Mouse (Mus musculus) midbrain, embryonic 16.5 days (tissue): ENCODE results near the gene Drd1. TPM values are rescaled to one million over a fixed set of nuclear protein-coding genes. Genes with fewer than 3 reads are reported as not detected.

Experiments used
- ATAC-seq: fragments of 200-750 bp; cut with Nextera tagmentation; 2 replicates; pipeline ENCODE4 v1.8.0; 2017; ENCODE audit warnings: moderate TSS enrichment
- H3K27ac ChIP-seq: fragments of 300-500 bp; sonication (generic); 2 replicates; pipeline ENCODE4 v1.5.1; 2014; ENCODE audit warnings: mild to moderate bottlenecking, low read length, mixed read lengths
- H3K27me3 ChIP-seq: fragments of 300-500 bp; sonication (generic); 2 replicates; pipeline ENCODE4 v1.6.1; 2014; ENCODE audit warnings: low read depth, low read length, mixed read lengths; ENCODE audit not compliant: control insufficient read depth, insufficient read depth
- H3K36me3 ChIP-seq: fragments of 300-500 bp; sonication (generic); 2 replicates; pipeline ENCODE4 v1.6.1; 2014; ENCODE audit warnings: mild to moderate bottlenecking, low read length, moderate library complexity, mixed read lengths; ENCODE audit not compliant: control insufficient read depth, insufficient read depth
- H3K4me1 ChIP-seq: fragments of 300-500 bp; sonication (generic); 2 replicates; pipeline ENCODE4 v1.6.1; 2014; ENCODE audit warnings: mild to moderate bottlenecking, low read length, mixed read lengths; ENCODE audit not compliant: control insufficient read depth, insufficient read depth
- H3K4me2 ChIP-seq: fragments of 300-500 bp; sonication (generic); 2 replicates; pipeline ENCODE4 v1.6.1; 2014; ENCODE audit warnings: mild to moderate bottlenecking, low read length, mixed read lengths
- H3K4me3 ChIP-seq: fragments of 300-500 bp; sonication (generic); 2 replicates; pipeline ENCODE4 v1.5.1; 2014; ENCODE audit warnings: low read depth, mild to moderate bottlenecking, low read length, moderate library complexity, mixed read lengths
- H3K9ac ChIP-seq: fragments of 300-500 bp; sonication (generic); 2 replicates; pipeline ENCODE4 v1.6.1; 2014; ENCODE audit warnings: low read depth, low read length, mixed read lengths
- H3K9me3 ChIP-seq: fragments of 300-500 bp; sonication (generic); replicated peaks from 2 replicates; pipeline ENCODE4 v1.6.1; 2014; ENCODE audit warnings: mild to moderate bottlenecking, low read length, mixed read lengths; ENCODE audit not compliant: control insufficient read depth, poor library complexity, severe bottlenecking
- WGBS: fragments of 180-500 bp; shearing (Covaris S2); extraction: QIAGEN DNeasy Blood & Tissue Kit; methylation state at CpG from one replicate; pipeline ENCODE4 v1.1.7; 2014; 5-methylcytosine and 5-hydroxymethylcytosine counted together
- polyA plus RNA-seq: library from polyadenylated mRNA; unstranded; fragments of >200 nt; fragmentation: Nextera tagmentation; extraction: Ambion mirVana; gene quantifications from 2 replicates; pipeline ENCODE4 v1.2.1, GENCODE M21; 2015

The Drd1 gene
- polyA plus RNA-seq, 1 experiment from 2014 or later, result 5.2 TPM

DNA sequence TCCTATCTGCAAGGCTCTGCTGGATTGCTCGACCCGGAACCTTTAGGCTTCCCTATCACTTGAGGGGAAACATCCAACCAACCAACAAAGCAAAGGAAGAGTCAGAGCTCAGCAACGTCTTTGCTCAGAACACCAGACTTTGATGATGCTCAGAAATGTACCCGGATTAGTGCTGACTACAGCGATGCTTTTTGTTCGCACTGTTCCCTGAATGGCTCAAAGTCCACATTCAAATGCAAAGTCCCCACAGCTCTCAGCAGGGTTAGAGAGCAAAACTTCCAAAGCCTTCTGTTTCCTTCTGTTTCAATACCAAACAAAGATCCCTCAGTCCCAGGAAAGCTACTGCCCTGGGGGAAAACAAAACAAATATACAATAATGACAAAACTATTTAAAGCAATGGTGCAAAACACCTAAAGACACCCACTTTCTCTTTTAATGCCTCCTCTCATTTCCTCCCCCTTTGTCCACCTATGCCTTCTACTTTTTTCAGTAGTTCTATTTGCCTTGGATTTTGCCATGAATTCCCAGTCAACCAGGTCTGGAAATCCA, 12.2 kb upstream of the Drd1 start:
- Histone ChIP-seq H3K4me3 (no peak overlapping the region), H3K27me3 (no peaks in the 10 kb centered on the region; the same call in 1 of the 2 replicates), H3K4me1 (peaks cover 9% of the 10 kb centered on the region), H3K36me3 (no peaks in the 10 kb centered on the region), H3K9ac (no peak overlapping the region), H3K9me3 (no peaks in the 10 kb centered on the region), H3K27ac (peak overlapping the region; percentile 20; the same call in 1 of the 2 replicates), H3K4me2 (no peak overlapping the region)
- 4% methylated on average over 6 of the region's 6 CpGs for WGBS
- no peak for ATAC-seq

DNA sequence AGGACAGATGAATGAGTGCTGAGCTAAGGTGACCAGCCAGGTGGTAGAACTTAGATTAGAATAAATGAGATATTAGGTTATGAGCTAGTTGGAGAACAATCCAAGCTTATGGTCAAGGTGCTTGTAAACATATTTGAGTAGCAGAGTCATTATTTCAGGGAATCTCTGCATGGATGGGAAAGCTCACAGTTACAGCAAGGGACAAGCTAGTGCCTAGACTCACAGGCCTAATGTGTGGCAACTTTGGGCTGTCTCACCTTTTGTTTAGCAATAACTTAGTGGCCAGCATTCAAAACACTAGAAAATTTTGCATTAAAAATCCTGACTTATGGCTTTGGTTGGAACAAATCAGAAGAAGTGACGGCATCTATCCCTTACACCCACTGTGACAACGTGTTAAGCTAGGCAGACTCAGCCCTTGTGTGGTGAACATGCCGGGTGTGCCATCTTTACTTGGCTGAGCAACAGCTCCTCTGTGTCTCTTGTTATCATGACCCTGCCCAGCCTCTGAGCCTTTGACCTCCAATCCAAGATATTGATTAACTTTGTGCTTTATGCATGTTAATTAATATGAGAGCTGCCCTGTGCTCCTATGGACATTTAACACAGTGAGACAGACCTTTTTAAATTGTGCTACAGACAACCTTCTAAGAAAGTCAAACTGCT, 10.7 kb upstream of the Drd1 start:
- H3K27ac ChIP-seq, result no peak overlapping the region
- H3K9me3 ChIP-seq, result no peaks in the 10 kb centered on the region
- no peaks in the 10 kb centered on the region for H3K36me3 ChIP-seq
- 82% methylated on average over 3 of the region's 3 CpGs for WGBS
- H3K4me3 ChIP-seq, result no peak overlapping the region
- H3K27me3 ChIP-seq, result no peaks in the 10 kb centered on the region; the same call in 1 of the 2 replicates
- no peak for ATAC-seq
- no peak overlapping the region for H3K9ac ChIP-seq
- H3K4me2 ChIP-seq, result no peak overlapping the region
- H3K4me1 ChIP-seq, result peaks cover 6% of the 10 kb centered on the region; the same call in 1 of the 2 replicates

- Histone ChIP-seq H3K9me3 (no peaks in the 10 kb centered on the region), H3K27me3 (no peaks in the 10 kb centered on the region; the same call in 1 of the 2 replicates), H3K9ac (no peak overlapping the region), H3K4me1 (peaks cover 6% of the 10 kb centered on the region; the same call in 1 of the 2 replicates), H3K36me3 (no peaks in the 10 kb centered on the region), H3K4me2 (no peak overlapping the region), H3K4me3 (no peak overlapping the region), H3K27ac (no peak overlapping the region)
- ATAC-seq, result no peak
- under 1% methylated on average over 3 of the region's 3 CpGs for whole genome bisulfite sequencing
These were observed 7.8 kb upstream of the Drd1 start for GRCm38 (mm10) chr13:54063292-54063691.

DNA sequence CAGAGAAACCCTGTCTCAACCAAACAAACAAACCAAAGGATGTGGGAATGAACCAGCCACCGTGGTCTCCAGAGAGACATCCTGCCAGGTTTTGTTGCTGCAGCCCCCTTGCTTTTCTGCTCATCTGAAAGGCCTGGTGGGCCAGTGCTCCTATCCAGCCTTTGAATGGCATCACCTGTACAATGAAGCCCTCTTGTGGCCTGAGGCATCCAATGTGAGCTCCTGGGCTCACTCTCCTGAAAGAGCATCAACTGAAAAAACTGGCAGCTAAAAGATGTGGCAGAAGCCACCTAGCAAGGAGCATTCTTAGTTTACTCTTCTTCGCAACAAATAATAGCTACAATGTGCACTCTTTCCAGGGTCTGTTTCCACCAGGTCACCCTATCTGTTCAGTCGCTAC, 6.6 kb upstream of the Drd1 start:
- no peak for ATAC-seq

GRCm38 (mm10) chr13:54054962-54055361, 543 bp downstream of the Drd1 start:
- H3K4me2 ChIP-seq, result peak overlapping the region; percentile 71
- H3K9ac ChIP-seq, result peak overlapping the region; percentile 32
- H3K36me3 ChIP-seq, result no peaks in the 10 kb centered on the region
- no peak overlapping the region for H3K27ac ChIP-seq
- peak; percentile 81 for ATAC-seq
- H3K9me3 ChIP-seq, result no peaks in the 10 kb centered on the region
- H3K4me1 ChIP-seq, result peaks cover 3% of the 10 kb centered on the region; the same call in 1 of the 2 replicates
- H3K4me3 ChIP-seq, result peak overlapping the region; percentile 37
- H3K27me3 ChIP-seq, result peaks cover 9% of the 10 kb centered on the region; the same call in 1 of the 2 replicates
- under 1% methylated on average over 19 of the region's 20 CpGs for WGBS

More for the DNA sequence above, 6.6 kb upstream of the Drd1 start:
- H3K36me3 ChIP-seq, result no peaks in the 10 kb centered on the region
- 86% methylated on average over 3 of the region's 3 CpGs for WGBS
- H3K4me3 ChIP-seq, result no peak overlapping the region
- no peak overlapping the region for H3K27ac ChIP-seq
- H3K4me1 ChIP-seq, result no peaks in the 10 kb centered on the region
- H3K4me2 ChIP-seq, result no peak overlapping the region
- no peaks in the 10 kb centered on the region; the same call in 1 of the 2 replicates for H3K27me3 ChIP-seq
- H3K9ac ChIP-seq, result no peak overlapping the region
- H3K9me3 ChIP-seq, result no peaks in the 10 kb centered on the region

DNA sequence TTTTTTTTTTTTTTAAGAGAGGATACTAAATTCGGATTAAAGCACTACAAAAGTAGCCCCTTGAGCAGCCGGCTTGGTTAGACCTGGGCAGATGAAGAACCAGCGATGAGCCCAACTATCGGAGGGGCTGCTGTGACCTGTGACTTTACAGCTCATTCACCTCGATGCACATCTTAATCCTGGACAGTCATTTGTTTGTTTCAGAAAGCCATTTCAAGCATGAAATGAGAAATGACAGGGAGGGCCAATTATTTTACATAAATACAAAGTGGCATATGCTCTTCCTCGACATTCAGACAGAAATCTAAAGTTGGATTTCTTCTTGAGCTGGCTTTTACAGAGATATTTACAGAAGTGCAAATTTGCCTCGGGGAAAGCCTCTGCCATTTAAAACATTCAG, 3.9 kb downstream of the Drd1 start:
- Histone ChIP-seq H3K36me3 (no peaks in the 10 kb centered on the region), H3K9me3 (no peaks in the 10 kb centered on the region), H3K4me1 (peaks cover 3% of the 10 kb centered on the region; the same call in 1 of the 2 replicates), H3K4me2 (no peak overlapping the region), H3K4me3 (no peak overlapping the region), H3K9ac (no peak overlapping the region), H3K27me3 (peaks cover 9% of the 10 kb centered on the region; the same call in 1 of the 2 replicates), H3K27ac (no peak overlapping the region)
- 13% methylated on average over 7 of the region's 7 CpGs for WGBS
- no peak for ATAC-seq

DNA sequence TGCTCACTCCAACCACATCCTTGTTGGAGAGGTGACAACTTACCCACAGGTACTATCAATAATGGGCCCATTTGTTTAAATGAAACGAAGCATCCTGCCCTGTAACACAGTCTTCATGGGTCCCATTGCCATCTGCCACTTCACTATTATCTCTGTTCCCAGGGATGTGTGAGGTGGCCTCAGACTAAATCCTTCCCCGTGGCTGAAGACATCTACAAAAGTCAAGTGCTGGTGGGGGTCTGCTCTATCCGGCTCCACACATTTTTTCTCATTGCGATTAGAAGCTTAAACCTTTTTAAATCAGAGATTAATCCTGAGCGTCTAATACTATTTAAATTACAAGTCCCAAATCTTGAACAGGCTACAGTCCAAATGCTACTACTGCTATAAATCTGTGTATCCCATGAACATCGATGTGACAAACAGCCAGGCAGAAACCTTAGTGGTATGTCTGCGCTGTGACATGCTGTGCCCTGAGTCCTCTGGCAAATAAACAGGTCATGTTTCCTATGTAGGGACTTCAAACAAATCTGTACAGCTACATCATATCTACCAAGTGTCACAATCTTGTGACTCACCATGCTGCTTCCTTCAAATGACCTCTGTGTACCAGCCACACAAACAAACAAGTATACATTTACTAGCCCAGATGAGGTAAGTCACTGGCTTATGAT, 6.7 kb downstream of the Drd1 start:
- H3K9ac ChIP-seq, result no peak overlapping the region
- peak; percentile 64 for ATAC-seq
- H3K27ac ChIP-seq, result no peak overlapping the region
- H3K36me3 ChIP-seq, result no peaks in the 10 kb centered on the region
- H3K9me3 ChIP-seq, result no peaks in the 10 kb centered on the region
- H3K4me1 ChIP-seq, result no peaks in the 10 kb centered on the region; the same call in 1 of the 2 replicates
- H3K4me3 ChIP-seq, result no peak overlapping the region
- H3K4me2 ChIP-seq, result no peak overlapping the region
- 0 out of 2 replicates have a peak, but pooled peaks cover under 1% of the 10 kb centered on the region for H3K27me3 ChIP-seq
- WGBS, result 50% methylated on average over 7 of the region's 7 CpGs

DNA sequence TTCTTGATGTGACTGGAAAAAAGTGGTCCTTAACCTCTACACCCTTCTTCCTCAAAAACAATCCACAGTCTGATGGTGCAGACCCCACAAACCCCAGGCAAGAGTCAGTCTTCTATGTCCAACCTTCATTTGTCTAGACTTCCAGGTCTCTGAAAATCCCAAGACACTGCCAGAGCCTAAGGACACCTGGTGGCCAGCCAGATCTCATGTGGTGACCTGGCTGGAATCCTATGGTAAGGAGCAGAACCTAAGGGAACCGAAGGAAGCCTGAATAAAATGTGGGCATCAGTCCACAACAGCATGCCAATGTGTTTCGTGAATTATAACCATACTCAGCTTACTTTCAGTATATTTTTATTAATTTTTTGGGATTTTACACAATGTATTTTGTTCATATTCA, 15.2 kb downstream of the Drd1 start:
- H3K4me2 ChIP-seq, result no peak overlapping the region
- H3K9ac ChIP-seq, result no peak overlapping the region
- H3K4me3 ChIP-seq, result no peak overlapping the region
- no peaks in the 10 kb centered on the region for H3K4me1 ChIP-seq
- no peak overlapping the region for H3K27ac ChIP-seq
- 90% methylated on average over 2 of the region's 2 CpGs for WGBS
- ATAC-seq, result no peak
- no peaks in the 10 kb centered on the region for H3K36me3 ChIP-seq
- H3K9me3 ChIP-seq, result no peaks in the 10 kb centered on the region
- H3K27me3 ChIP-seq, result no peaks in the 10 kb centered on the region

GRCm38 (mm10) chr13:54037936-54038335, 17.6 kb downstream of the Drd1 start:
- H3K9me3 ChIP-seq, result no peaks in the 10 kb centered on the region
- no peaks in the 10 kb centered on the region for H3K36me3 ChIP-seq
- 89% methylated on average over 4 of the region's 4 CpGs for WGBS

More at GRCm38 (mm10) chr13:54037936-54038335, 17.6 kb downstream of the Drd1 start:
- Histone ChIP-seq H3K4me1 (no peaks in the 10 kb centered on the region), H3K27ac (no peak overlapping the region), H3K27me3 (no peaks in the 10 kb centered on the region), H3K9ac (no peak overlapping the region), H3K4me3 (no peak overlapping the region), H3K4me2 (no peak overlapping the region)
- no peak for ATAC-seq
